Mouse (Mus musculus) spleen, postnatal 14 days (tissue): ENCODE results near the gene Camk1d.
"Not testable (repeated sequence)": the region's sequence is repeated elsewhere in the genome, so short reads cannot be mapped to it uniquely, and the experiment has no call there.

Source experiments
- DNase-seq, 2 experiments: peaks; one replicate each; pipeline ENCODE4 v3.0.0; 2021 to 2022; ENCODE audit warnings: low spot score in 2 of 2

Gene Camk1d

DNA sequence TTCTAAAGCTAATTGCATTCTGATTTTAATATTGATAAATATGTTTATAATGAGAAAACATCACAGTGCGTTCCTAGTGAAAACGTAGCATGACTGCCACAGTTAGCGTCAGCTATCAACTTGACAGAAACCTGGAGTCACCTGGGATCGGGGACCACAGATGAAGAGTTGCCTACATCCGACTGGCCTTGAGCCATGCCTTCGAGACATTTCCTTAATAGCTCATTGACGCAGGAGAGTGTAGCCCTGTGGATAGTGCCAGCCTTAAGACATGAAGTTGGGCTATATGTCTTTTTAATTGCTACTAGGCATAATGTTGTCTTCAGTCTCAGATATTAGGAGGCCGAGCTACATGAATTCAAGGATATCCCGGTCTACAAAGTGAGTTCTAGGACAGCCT lies 315.8 kb downstream of the Camk1d start:
- no peak for DNase-seq

DNA sequence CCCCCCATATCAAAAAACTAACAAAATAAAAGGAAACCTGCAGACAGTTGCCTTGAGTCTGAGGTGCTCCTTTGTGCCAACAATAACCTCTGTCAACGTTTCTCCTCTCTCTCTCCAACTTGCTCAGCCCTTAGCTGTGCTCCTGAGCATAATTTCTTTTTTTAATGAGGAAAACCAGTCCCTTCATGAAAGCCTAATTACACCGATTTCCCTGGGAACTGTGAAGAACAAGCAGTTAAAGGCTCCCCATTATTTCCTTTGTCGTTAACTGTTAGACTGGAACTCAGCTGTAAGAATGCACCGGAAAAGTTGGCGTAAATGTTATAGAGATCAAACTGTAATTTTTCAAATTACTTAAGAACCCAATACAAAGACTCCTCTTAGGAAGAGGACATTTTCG lies 316.3 kb downstream of the Camk1d start:
- DNase-seq, result no peak

DNA sequence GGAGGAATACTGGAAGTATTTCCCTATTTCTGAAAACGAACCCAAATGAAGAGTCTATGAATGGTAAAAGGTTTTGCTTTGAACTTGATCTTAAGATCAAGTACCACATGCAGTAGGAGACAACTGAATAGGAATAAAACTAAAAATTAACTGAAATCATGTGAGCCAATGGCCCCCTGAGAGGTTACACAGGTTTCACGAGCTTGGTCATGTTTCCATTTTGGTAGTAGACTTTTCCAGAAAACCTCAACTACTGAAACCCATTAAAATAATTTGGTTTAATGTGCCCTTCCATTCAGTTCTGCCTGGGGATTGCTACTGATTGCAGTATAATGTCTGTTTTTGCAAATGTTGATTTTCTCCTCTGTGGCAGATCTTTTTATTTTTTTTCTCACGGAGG lies 316.8 kb downstream of the Camk1d start:
- no peak for DNase-seq

DNA sequence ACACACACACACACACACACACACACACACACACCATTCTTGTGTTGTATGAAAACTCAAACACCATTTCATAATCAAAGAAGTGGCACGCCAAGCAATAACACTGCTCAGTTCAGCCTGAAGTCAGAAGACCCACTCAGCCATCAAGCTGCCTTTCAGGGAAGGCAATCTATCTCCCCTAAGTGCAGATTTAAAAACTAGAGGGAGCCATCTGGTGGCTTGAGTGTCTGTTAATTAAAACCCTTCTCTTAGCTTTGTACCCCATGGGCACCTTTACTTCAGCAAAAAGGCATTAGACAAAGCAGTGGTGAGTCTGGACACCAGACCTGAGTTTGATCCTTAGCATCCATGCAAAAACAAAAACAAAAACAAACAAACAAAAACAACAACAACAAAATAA lies 317.9 kb downstream of the Camk1d start:
- no peak for DNase-seq

DNA sequence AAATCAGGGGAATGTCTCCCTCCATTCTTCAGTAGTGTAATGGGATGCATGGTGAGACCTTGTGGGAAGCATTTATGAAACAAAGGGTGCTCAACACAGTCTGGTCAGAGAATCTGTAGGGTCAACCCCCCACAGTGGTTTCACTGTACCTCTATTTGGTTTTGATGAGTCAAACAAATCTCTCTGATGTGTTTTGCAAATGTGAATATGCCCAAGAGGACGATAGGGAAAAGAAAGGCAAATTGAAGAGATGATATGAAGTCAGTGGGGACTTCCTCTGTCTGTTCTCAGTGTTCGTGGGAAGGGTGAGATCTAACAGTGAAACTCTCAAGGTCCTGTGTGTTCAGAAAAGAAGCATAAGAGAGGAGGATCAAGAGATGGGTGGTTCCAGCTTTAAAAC lies 318.4 kb downstream of the Camk1d start:
- no peak for DNase-seq

DNA sequence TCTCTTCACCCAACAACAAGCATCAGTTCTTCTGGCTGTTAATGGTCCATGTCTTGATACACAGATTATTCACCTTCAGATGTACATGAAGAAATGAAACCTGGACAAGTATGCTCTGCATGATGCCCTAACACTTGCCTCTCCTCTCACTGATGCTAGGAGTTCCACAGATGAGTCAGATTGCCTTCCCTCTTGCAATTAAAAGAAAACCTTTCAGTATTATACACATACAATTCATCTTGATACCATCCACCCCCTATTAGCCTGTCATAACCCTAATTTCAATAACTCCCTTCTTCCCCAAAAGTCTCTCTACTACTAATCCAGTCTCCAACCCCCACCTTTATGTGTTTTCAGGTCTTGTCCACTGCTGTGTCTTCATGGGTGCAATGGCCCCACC lies 321.4 kb downstream of the Camk1d start:
- no peak for DNase-seq

DNA sequence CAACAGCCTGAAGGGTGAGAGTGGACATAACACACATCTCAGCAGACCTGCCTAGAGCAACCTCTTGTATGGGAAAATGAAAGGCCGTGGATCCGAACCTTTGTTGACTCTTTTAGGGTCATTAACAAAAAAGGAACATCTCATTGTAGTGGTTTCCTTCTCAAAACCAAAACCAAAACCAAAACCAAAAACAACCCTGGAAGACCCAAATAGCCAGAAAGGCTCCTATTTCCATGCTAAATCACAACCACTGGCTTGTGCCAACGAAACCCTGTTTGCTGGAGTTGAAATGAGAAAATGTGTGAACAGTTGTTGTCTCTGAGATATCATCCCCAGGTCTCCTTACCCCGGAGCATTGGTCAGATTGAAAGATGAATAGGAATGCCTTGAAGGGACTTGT lies 321.8 kb downstream of the Camk1d start:
- DNase-seq, result no peak

DNA sequence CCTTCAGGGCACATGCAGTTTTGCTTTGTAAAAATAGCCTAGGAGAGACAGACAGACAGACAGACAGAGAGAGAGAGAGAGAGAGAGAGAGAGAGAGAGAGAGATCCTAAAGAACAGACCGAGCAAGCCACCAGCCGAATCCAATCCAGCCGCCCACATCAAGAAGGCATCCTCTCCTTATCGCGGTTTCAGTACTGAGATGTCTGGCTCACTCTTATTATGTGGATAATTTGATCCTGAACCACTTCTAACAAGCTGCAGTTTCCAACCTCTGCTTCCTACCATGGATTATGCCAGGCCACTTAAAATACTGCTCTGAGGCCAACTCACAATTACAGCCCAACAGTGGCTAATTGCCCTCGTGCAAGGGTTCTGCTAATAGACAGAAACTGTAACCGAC lies 325.9 kb downstream of the Camk1d start:
- DNase-seq, result no peak

DNA sequence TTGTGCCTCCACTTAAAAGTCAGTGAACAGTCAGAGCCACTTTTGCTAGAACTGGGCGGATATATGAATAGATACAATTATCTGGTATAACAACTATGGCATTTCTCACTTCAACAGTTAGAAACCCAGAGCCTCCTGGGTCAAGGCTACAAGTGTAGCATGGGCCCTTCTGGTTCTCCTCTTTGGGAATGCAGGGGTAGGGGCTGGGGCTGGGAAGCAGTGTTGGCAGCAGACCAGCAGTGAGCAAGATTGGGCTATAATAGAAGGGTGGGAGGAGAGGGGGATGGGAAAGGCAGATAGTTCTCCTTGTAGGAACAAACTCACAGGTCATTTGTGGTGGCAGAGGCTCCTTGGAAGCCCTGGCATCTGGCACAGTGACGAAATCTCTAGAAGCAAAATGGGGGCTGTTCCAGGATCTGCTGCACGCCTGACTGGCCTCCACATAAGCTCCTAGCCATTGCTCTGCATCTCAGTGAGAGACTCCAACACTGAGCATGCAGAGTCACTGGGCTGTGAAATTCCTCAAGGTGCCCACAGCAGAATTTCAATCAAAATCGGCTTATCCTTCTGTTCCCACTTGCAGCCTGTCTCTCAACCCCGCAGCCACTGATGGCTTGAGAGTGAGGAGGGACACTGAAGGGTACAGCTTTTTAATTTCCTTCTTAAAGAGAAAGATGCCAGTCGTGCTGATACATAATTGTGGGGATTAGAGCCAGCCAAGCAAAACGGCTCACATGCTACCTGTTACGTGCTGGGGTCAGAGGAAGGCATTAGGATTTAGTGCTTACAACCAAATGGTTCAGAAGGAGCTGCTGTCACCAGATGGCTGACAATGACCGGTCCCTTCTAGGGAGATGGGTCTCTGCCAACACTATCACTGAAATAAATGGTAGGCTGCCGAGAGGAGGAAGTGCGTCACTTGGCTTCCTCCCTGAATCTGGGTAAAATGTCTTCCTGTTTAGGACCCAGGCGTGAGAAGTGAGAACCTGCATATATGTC lies 332.3 kb downstream of the Camk1d start:
- no peak for DNase-seq

DNA sequence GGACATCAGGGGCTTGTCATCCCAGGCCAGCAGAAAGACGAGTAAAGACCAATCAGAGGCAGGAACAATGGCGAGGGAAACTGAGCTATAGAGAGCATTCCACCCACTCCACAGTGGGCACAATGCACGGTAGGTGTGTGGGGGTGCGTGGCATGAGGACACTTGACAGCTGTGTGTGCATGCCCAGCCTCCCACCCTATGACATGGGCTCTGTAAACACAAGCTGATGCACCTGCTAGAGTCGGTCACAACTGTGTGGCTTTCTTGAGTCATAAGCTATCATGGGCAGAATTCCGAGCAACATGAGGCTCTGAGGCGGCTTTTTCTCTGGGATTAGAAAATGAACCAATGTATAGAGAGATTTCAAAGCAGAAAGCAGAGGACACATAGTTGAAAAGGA lies 333.3 kb downstream of the Camk1d start:
- DNase-seq, result no peak

DNA sequence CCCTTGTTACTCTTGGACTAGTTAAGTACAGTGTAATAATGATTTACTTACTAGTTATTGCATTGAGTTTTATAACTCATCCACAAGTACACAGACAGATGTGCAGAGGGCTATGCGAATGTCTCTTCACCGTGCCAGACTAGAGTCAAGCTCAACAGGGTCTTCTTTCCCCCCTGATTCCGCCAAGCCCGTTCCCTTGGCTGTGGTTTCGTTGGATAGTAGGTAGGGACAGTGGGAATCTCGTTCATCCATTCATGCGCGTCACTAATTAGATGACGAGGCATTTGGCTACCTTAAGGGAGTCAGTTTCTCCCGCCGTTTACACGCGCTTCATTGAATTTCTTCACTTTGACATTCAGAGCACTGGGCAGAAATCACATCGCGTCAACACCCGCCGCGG lies 335.4 kb downstream of the Camk1d start:
- DNase-seq, result not testable (repeated sequence)

DNA sequence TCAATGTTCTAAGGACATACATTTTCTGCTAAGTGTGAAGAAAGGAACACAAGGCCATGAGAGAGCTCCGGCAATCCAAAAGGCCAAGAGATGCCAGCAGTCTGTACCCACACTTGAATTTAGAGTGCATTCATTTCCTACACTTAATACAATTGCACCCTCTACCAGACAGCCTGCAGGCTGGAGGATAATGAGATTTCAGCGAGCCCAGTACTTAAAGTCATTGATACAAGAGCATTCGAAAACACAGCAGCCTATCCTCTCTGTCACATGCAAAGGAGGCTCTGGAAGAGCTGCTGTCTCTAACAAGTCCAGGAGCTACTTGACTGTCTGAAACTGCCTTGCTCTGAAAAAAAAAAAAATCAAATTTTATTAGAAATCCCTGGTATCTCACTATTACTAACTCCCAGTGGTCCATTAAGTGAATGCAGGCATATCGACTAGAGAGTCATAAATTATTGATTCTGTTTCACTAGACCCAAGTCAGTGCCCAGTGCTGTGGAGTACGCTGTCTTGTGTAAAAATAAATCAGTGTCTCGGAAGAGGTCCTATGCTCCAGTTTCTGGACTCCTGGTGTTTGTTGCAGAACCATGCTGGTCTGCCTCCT lies 336.1 kb downstream of the Camk1d start:
- no peak for DNase-seq

DNA sequence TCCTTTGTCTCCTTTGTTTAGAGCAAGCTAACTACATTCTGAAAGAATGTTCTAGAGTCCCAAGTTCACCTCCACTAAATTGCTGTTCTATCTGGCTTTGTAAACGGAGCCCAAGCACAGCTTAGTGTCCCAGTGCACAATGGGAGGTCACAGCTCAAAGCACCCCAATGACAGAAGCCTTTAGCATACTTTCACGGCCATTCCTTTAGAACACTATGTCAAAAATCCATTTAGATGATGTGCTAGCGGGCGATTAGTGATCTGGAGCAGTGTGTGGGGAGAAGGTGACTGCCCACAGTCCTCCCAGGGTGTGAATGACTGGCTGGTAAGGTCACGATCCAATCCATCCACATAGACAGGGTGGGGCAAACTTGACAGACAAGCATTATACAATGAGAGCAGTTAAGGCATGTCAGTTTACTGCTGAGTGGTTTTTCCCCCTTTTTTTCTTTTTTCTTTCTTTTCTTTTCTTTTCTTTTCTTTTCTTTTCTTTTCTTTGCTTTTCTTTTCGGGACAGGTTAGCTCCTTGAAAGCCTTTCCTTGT lies 341.4 kb downstream of the Camk1d start:
- no peak for DNase-seq

DNA sequence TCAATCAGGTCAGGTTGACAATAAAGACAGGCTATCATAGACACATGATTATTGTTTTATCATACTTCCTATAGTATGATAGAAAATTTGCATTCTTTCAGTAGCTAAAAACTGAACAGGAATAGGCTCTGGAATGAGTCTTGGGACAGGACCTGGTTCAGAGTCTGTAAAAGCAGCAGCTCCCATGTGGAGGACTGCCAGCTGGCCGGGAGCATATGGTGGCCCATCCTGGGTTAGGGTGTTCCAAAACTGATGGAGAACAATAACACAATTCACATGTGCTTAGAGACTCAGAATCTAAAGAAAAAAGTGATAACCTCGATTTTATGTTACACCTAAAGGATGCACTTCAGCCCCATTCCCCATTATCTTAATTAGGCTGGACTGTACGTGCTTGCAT lies 343.0 kb downstream of the Camk1d start:
- no peak for DNase-seq

DNA sequence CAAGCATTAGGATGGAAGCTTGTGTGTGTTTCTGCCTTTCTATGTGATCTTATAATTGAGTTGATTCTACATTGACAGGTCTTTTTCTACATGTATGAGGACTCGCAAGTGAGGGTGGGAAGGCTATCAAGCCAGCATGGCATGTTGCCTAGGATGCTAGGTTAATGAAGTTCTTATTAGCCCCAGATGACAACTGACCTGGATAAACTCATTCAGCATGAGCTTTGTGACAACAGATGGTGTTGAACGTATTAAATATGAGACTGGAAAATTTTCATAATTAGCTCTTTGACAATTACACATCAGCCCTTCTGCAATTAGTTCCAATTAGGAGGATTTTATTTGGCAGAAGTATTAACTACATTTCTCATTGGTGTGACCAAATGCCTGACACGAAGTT lies 343.7 kb downstream of the Camk1d start:
- DNase-seq, result no peak

DNA sequence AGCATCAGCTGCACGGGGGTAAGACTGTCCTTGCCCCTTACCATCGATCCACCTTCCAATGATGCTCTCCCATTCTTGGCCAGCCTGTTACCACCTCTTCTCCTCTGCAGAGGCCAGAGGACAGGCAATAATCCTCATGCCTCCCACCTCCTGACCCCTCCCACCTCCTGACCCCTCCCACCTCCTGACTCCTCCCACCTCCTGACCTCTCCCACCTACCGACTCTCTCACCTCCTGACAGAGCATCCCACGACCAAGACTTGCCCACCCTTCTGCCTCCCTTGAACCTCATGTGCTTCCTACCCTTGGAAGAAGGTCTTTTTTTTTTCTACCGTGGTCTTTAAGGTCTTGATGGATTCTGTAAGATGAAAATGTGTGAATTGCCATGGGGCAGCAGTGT lies 350.5 kb downstream of the Camk1d start:
- DNase-seq, result no peak

DNA sequence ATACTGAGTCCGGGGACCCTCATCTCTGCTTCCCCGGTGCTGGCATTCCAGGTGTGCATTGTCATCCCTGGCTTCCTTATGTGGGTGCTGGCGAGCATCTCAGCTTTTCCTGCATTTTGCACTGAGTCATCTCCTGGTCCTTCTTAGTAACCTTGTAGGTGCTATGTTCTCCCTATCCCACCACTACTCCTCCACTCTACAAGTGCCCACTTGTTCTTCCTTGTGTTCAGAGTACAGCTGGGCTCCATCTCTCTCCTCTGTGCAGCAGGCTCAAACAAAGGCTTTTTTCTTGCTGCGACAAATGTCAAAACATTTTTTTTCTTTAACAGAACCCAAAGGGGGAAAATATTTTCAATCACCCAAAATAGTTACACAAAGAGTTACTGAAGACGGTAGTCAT lies 356.3 kb downstream of the Camk1d start:
- DNase-seq, result no peak

DNA sequence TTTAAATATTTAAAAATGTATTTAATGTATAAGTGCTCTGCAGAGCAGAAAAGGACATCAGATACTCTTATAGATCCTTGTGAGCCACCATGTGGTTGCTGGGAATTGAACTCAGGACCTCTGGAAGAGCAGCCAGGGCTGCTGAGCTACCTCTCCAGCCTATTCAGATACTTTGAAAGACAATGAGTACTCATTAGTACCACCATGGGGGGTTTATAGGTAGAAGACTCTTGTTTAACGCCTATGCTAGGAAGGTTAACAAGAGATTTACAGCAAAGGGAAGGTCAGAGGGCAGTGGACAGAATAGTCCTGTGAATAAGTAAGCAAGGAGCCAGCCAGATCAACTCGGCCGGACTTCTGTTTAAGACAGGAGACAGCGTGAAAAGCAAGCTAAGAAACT lies 357.3 kb downstream of the Camk1d start:
- DNase-seq, result no peak

DNA sequence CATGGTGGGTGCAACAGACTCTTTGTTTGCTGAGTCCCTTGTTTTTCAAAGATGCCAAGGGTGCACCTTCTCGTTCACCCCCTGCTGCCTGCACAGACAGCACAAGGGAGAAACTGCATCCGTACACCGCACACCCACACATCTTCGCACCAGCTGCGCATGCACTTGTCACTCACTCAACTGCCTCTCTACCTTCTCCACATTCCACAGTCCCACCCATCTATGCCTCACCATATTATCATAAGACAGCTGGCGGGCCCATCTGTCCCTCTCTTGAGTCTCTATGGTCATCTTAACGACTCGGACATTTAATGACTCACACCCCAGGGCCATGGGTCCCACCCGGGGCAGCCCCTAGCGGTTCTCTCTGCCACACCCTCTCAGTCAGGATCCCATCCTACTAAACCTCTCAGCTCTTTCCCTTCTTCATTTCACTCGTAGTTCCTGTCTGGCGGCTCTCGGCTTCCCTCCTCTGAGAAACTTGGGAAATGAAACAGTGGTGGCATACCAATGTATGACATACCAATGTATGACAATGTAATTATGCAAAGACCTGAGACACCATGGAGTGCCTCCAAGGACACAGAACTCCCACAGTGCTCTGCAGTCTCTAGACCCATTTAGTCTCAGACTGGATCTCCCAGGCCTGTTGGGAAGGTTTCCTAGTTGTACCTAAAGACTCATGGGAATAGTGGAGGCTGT lies 361.3 kb downstream of the Camk1d start:
- no peak for DNase-seq

DNA sequence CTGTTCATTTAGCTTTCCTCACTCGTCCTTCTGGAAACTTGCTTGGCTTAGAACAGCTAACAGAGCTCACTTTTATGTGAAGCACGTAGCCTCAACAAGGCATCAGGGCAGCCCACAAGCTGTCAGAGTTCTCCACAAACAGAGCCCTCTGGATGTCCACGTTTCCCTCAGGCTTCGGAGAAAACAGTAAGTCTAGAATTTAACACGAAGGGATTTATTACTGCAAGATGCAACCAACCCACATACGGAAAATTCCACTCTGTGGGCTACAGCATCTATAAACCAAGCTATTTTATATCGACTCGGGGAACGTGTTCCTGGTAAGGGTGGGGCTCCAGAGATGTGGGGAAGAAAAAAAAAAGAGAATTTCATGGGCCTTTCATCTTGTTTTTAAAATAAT lies 369.0 kb downstream of the Camk1d start:
- DNase-seq, result no peak

DNA sequence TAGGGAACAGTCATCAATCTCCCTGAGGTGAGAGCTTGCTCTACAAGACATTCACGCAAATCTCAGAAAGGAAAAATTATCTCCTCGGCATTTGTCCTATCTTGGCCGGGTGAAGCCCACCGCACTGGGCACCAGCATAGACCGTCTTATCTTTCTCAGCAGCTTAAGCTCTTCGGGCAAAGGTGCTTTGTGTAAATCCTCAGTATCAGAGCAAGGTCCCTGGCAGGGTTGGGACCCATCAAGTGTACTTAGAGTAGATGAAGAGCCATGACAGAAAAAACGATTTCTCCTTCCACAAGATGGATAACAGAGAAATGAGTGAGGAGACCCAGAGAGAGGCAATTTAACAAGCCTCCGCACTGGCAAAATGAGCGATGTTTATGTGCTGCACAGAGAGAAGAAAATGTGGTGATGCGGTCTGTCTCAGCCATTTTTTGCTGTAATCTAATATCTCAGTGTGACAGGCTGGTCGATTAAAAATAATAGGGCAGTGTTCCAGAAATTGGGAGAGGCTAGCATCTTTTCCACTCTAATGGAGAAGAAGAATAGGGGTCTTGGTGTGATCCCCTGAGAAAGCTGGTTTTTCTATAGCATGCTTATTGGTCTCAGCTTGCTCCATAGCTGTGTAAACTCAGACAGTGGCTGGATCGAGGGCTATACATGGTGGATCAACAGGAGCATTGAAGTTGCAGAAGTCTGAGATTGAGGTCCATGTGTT lies 386.6 kb downstream of the Camk1d start:
- no peak for DNase-seq

DNA sequence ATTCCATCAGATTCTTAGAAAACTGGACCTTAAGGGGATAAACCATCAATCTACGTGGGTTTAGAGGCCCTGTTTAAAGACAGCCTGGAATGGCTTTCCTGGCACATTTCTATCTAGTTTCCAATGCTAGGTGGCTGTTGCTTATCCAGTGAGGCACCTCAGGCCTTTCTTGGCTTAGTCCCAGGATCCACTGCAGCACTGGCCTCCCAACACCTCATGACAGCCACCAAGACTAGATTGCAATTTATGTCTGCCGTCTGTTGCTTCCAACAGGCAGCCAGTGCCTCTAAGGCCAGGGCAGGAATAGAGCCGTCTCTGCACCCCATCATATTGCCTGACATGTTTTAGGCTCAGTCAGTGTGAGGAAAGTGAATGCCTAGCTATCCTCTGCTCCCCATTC lies 389.5 kb downstream of the Camk1d start:
- DNase-seq, result no peak
